Mouse (Mus musculus): ENCODE results near the gene Copz1. TPM values are rescaled to one million over a fixed set of nuclear protein-coding genes. Genes with fewer than 3 reads are reported as not detected.

Gene Copz1
- polyA plus RNA-seq, 1 experiment from 2014 or later, result 322 TPM

DNA sequence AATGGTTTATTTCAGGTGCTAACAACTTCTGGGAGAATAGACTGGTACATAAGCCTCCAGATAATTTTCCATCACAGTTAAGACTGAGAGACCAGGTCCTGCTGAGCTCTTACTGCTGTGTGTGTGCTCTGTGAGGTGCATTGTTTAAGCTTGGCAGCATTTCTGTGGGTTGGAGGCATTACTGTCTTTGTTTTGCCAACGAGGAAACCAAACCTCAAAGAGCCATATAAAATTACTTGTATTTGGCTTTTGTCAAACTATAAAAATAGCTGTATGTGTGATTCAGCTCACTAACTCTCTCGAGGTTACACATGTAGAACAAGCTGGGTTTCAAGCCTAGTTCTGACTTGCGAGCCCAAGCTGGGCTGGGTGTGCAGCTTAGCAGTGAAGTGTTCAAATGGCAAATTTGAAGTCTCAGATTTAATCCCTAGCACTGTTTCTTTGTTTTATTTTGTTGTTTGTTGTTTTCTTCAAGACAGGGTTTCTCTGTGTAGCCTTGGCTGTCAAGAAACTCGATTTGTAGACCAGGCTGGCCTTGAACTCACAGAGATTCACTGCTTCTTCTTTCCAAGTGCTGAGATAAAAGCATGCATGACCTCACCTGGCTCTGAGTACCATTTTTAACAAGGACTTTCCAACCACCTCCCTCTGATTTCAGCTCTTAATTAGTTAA, 20.3 kb downstream of the Copz1 start:
- Histone ChIP-seq H3K9ac (ENCODE audit: low read depth, low read length) (no peak overlapping the region), H3K4me1 (ENCODE audit: control insufficient read depth, insufficient read depth, low read length) (peaks cover 40% of the 10 kb centered on the region), H3K27ac (ENCODE audit: low read depth, low read length) (no peak overlapping the region), H3K4me2 (replicated peaks; ENCODE audit: low read depth, low read length) (no peak overlapping the region), H3K9me3 (ENCODE audit: control insufficient read depth, low read length) (no peaks in the 10 kb centered on the region), H3K27me3 (ENCODE audit: control insufficient read depth, insufficient read depth, low read length) (no peaks in the 10 kb centered on the region), H3K4me3 (ENCODE audit: low read length) (no peak overlapping the region), H3K36me3 (ENCODE audit: control insufficient read depth, insufficient read depth, low read length) (peaks cover 48% of the 10 kb centered on the region)
- WGBS, result 82% methylated on average over 4 of the region's 4 CpGs
- ATAC-seq (ENCODE audit: low FRiP score, low TSS enrichment), result no peak

DNA sequence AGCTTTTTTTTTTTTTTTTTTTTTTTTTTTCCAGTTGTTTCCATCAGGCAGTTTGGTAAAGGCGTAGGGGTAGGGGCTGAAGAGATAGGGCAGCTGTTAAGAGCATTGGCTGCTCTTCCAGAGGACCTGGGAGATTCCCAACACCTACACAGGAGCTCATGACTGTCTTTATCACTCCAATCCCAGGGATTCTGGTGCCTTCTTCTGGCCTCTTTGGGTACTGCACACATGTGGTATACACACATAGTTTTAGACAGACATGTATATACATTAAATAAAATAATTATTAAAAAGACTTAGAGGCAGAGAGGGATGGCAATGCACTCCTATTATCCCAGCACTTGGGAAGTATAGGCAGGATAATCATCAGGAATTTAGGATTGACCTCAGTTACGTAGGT, 20.9 kb downstream of the Copz1 start:
- H3K27ac ChIP-seq (ENCODE audit: low read depth, low read length), result no peak overlapping the region
- no peaks in the 10 kb centered on the region for H3K9me3 ChIP-seq (ENCODE audit: control insufficient read depth, low read length)
- H3K4me1 ChIP-seq (ENCODE audit: control insufficient read depth, insufficient read depth, low read length), result peaks cover 44% of the 10 kb centered on the region
- H3K9ac ChIP-seq (ENCODE audit: low read depth, low read length), result no peak overlapping the region
- no peak for ATAC-seq (ENCODE audit: low FRiP score, low TSS enrichment)
- 98% methylated on average over 2 of the region's 2 CpGs for WGBS
- no peak overlapping the region for H3K4me3 ChIP-seq (ENCODE audit: low read length)
- no peaks in the 10 kb centered on the region for H3K27me3 ChIP-seq (ENCODE audit: control insufficient read depth, insufficient read depth, low read length)
- peaks cover 49% of the 10 kb centered on the region for H3K36me3 ChIP-seq (ENCODE audit: control insufficient read depth, insufficient read depth, low read length)
- H3K4me2 ChIP-seq (replicated peaks; ENCODE audit: low read depth, low read length), result no peak overlapping the region

DNA sequence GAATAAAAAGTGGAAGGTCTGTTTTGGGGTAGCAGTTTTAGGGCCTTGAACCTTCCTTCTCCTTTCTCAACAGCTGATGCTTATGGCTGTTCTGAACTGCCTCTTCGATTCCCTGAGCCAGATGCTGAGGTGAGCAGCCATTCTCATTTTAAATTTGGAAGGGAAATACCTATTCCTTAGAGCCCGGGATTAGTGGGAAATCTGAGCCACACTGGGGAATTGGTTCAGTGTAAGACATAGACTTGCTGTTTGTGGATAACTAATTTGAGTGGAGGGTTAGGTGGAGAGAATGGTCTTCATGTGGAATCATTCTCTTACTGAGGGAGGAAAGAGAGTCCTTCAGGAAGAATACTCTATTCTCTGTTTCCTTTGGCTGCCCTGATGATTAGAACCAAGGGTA, 22.1 kb downstream of the Copz1 start:
- peaks cover 48% of the 10 kb centered on the region for H3K4me1 ChIP-seq (ENCODE audit: control insufficient read depth, insufficient read depth, low read length)

DNA sequence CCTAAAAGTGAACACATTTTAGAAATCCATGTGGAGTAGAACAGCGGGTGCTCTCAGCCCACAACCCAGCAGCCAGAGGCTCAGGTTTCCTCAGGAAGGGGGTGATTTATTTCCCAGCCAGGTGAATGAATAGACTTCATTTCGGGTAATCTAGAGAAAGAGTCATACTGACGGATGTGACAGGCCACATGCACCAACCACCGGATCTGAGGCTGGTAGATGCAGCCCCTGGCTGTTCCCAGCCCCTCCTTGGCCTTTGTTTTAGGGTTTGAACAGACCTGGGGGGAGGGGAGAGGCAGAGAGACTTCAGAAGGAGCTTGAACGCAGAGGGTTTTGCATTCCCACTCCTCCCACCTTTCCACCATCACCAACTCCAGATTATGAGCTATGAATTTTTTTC, 23.3 kb downstream of the Copz1 start:
- no peak overlapping the region for H3K9ac ChIP-seq (ENCODE audit: low read depth, low read length)
- peaks cover 49% of the 10 kb centered on the region for H3K36me3 ChIP-seq (ENCODE audit: control insufficient read depth, insufficient read depth, low read length)
- 8% methylated on average over 5 of the region's 5 CpGs for WGBS
- H3K27ac ChIP-seq (ENCODE audit: low read depth, low read length), result peak overlapping the region; percentile 80
- H3K4me3 ChIP-seq (ENCODE audit: low read length), result no peak overlapping the region
- no peaks in the 10 kb centered on the region for H3K27me3 ChIP-seq (ENCODE audit: control insufficient read depth, insufficient read depth, low read length)
- H3K9me3 ChIP-seq (ENCODE audit: control insufficient read depth, low read length), result no peaks in the 10 kb centered on the region
- H3K4me2 ChIP-seq (replicated peaks; ENCODE audit: low read depth, low read length), result no peak overlapping the region
- peaks cover 52% of the 10 kb centered on the region for H3K4me1 ChIP-seq (ENCODE audit: control insufficient read depth, insufficient read depth, low read length)
- ATAC-seq (ENCODE audit: low FRiP score, low TSS enrichment), result no peak

More for the DNA sequence above, 22.1 kb downstream of the Copz1 start:
- peaks cover 54% of the 10 kb centered on the region for H3K36me3 ChIP-seq (ENCODE audit: control insufficient read depth, insufficient read depth, low read length)
- H3K9ac ChIP-seq (ENCODE audit: low read depth, low read length), result no peak overlapping the region
- 57% methylated on average over 2 of the region's 2 CpGs for WGBS
- ATAC-seq (ENCODE audit: low FRiP score, low TSS enrichment), result no peak
- no peaks in the 10 kb centered on the region for H3K9me3 ChIP-seq (ENCODE audit: control insufficient read depth, low read length)
- H3K4me3 ChIP-seq (ENCODE audit: low read length), result no peak overlapping the region
- H3K4me2 ChIP-seq (replicated peaks; ENCODE audit: low read depth, low read length), result no peak overlapping the region
- H3K27me3 ChIP-seq (ENCODE audit: control insufficient read depth, insufficient read depth, low read length), result no peaks in the 10 kb centered on the region
- no peak overlapping the region for H3K27ac ChIP-seq (ENCODE audit: low read depth, low read length)

DNA sequence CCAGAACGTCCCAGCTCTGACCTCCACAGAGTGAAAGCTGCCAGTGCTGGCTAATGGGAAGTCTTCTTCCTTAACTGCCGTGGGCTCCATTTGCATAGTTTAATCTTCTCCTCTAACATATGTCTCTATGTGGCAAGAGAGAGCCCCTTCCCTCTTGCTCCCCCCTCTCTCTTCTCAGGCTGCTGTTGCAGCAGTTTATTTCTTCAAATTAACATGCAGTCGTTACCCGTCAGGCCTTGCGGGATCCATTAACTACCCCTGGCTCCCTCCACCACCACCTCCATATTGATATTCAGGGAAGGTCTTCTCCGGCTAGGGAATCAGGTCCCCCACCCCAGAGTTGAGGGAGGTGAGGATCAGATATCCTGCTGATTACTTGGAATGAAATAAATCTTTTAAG, 24.8 kb downstream of the Copz1 start:
- Histone ChIP-seq H3K4me3 (ENCODE audit: low read length) (no peak overlapping the region), H3K27ac (ENCODE audit: low read depth, low read length) (peak overlapping the region; percentile 80; the same call in 1 of the 2 replicates), H3K36me3 (ENCODE audit: control insufficient read depth, insufficient read depth, low read length) (peaks cover 37% of the 10 kb centered on the region), H3K4me2 (replicated peaks; ENCODE audit: low read depth, low read length) (no peak overlapping the region), H3K9me3 (ENCODE audit: control insufficient read depth, low read length) (no peaks in the 10 kb centered on the region), H3K27me3 (ENCODE audit: control insufficient read depth, insufficient read depth, low read length) (no peaks in the 10 kb centered on the region), H3K4me1 (ENCODE audit: control insufficient read depth, insufficient read depth, low read length) (peaks cover 61% of the 10 kb centered on the region), H3K9ac (ENCODE audit: low read depth, low read length) (no peak overlapping the region)
- WGBS, result 32% methylated on average over 6 of the region's 6 CpGs
- no peak for ATAC-seq (ENCODE audit: low FRiP score, low TSS enrichment)

DNA sequence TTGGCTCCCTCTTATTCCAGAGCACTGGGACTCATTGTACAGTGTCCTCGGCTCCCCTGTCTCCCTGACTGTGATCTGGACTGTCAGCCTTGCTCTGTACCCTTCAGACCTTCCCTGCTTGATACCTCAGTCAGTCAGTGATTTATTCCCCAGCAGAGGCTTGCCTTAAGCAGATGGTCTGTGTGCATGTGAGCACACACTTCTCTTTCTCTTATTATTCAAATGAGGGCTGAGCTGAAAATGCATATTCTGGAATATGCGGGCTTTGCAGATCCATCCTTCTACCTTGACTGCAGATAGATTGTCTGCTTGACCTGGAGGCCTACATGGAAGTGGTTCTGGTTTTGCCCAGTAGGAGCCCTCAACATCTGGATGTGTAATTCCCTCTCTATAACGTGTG, 25.5 kb downstream of the Copz1 start:
- ATAC-seq (ENCODE audit: low FRiP score, low TSS enrichment), result no peak
- Histone ChIP-seq H3K36me3 (ENCODE audit: control insufficient read depth, insufficient read depth, low read length) (peaks cover 29% of the 10 kb centered on the region), H3K4me3 (ENCODE audit: low read length) (no peak overlapping the region), H3K9me3 (ENCODE audit: control insufficient read depth, low read length) (no peaks in the 10 kb centered on the region), H3K27ac (ENCODE audit: low read depth, low read length) (peak overlapping the region; percentile 80; the same call in 1 of the 2 replicates), H3K4me2 (replicated peaks; ENCODE audit: low read depth, low read length) (peak overlapping the region; percentile 23; the same call in 1 of the 2 replicates), H3K9ac (ENCODE audit: low read depth, low read length) (no peak overlapping the region; the same call in 1 of the 2 replicates), H3K27me3 (ENCODE audit: control insufficient read depth, insufficient read depth, low read length) (no peaks in the 10 kb centered on the region), H3K4me1 (ENCODE audit: control insufficient read depth, insufficient read depth, low read length) (peaks cover 69% of the 10 kb centered on the region)
- WGBS, result 66% methylated on average over 3 of the region's 3 CpGs

DNA sequence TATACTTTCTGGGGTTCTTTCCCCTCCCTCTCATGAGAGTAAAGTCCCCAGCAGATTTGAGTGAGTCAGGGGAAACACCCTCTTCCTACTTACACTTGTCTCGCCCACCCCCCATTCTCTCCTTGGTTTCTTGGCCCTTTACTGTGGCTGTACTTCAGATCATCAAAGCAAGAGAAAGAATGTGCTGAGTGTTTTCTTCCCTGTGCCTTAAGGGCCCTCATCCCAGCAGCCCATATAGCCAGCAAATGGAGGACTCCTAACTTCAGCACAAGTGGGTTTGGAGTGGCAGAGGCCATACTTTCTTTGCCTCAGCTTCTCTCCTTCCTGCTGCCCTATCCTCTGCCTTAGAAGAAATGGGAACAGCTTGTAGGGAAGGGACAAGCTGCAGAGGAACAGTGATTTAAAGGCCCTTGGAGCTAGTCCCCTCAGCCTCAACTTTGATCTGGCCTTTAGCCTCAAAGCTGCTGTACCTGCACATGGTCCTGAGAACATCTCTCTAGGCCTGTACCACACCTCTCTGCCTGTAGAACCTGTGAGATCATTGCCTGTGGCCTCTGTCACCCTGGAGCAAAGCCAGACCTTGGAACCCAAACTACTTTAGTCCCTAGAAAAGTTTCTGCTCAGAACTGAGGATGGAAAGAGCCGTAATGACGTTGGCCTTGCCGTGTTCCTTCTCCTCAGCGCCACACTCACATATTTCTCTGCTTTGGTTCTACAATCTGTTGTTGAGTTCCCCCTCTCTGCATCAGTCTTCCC, 26.5 kb downstream of the Copz1 start:
- no peak overlapping the region; the same call in 1 of the 2 replicates for H3K4me2 ChIP-seq (replicated peaks; ENCODE audit: low read depth, low read length)
- no peak for ATAC-seq (ENCODE audit: low FRiP score, low TSS enrichment)
- peaks cover 20% of the 10 kb centered on the region for H3K36me3 ChIP-seq (ENCODE audit: control insufficient read depth, insufficient read depth, low read length)
- no peaks in the 10 kb centered on the region for H3K27me3 ChIP-seq (ENCODE audit: control insufficient read depth, insufficient read depth, low read length)
- H3K9ac ChIP-seq (ENCODE audit: low read depth, low read length), result no peak overlapping the region
- WGBS, result 61% methylated on average over 5 of the region's 5 CpGs
- peak overlapping the region; percentile 98 for H3K27ac ChIP-seq (ENCODE audit: low read depth, low read length)
- no peak overlapping the region for H3K4me3 ChIP-seq (ENCODE audit: low read length)
- H3K4me1 ChIP-seq (ENCODE audit: control insufficient read depth, insufficient read depth, low read length), result peaks cover 79% of the 10 kb centered on the region
- H3K9me3 ChIP-seq (ENCODE audit: control insufficient read depth, low read length), result no peaks in the 10 kb centered on the region

DNA sequence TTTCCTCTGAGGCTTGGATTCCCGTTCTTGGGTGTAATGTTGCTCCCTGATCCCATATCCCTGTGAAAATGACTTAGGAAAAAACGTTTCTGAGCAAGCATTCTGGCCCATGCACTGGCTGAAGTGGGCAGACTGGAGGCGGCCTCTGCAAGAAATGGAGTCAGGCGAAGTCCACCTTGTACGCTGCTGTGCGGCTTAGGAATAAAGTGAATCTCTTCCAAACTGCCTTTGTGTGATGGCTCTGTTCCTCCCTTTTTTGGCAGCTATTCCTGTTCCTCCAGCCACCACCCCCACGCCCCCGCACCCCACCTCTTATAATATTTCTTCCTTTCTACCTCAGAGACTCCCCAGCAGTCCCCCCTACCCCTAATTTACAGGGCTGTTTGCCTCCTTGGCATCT, 27.1 kb downstream of the Copz1 start:
- peak; percentile 2; the same call in 1 of the 2 replicates for ATAC-seq (ENCODE audit: low FRiP score, low TSS enrichment)
- Histone ChIP-seq H3K9ac (ENCODE audit: low read depth, low read length) (peak overlapping the region; percentile 23; the same call in 1 of the 2 replicates), H3K4me2 (replicated peaks; ENCODE audit: low read depth, low read length) (peak overlapping the region; percentile 30), H3K4me1 (ENCODE audit: control insufficient read depth, insufficient read depth, low read length) (peaks cover 83% of the 10 kb centered on the region), H3K27me3 (ENCODE audit: control insufficient read depth, insufficient read depth, low read length) (no peaks in the 10 kb centered on the region), H3K27ac (ENCODE audit: low read depth, low read length) (peak overlapping the region; percentile 98), H3K36me3 (ENCODE audit: control insufficient read depth, insufficient read depth, low read length) (peaks cover 20% of the 10 kb centered on the region), H3K9me3 (ENCODE audit: control insufficient read depth, low read length) (no peaks in the 10 kb centered on the region), H3K4me3 (ENCODE audit: low read length) (no peak overlapping the region; the same call in 1 of the 2 replicates)
- WGBS, result 19% methylated on average over 8 of the region's 8 CpGs

DNA sequence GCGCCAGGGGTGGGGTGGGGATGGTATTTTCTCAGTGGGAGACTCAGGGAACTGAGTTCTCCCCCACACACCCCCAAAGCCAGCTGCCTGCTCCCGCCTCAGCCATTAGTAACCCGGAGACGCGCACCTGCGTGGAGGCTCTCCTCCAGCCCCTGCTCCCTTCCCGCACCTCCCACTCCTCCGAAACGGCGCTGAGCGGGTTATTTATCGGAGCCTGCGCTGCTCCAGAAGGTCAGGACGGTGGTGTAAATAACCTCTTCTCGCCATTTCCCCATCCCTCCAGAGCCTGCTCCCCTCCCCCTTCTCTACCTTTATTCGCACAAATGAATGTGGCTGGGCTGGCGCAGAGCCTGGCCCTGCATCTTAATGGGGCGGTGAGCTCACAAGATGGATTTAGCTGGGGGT, 27.6 kb downstream of the Copz1 start:
- peak overlapping the region; percentile 23; the same call in 1 of the 2 replicates for H3K9ac ChIP-seq (ENCODE audit: low read depth, low read length)
- H3K4me1 ChIP-seq (ENCODE audit: control insufficient read depth, insufficient read depth, low read length), result peaks cover 82% of the 10 kb centered on the region
- 6% methylated on average over 18 of the region's 18 CpGs for WGBS
- ATAC-seq (ENCODE audit: low FRiP score, low TSS enrichment), result peak; percentile 25; the same call in 1 of the 2 replicates
- peak overlapping the region; percentile 8; the same call in 1 of the 2 replicates for H3K4me3 ChIP-seq (ENCODE audit: low read length)
- H3K36me3 ChIP-seq (ENCODE audit: control insufficient read depth, insufficient read depth, low read length), result peaks cover 20% of the 10 kb centered on the region
- peak overlapping the region; percentile 98 for H3K27ac ChIP-seq (ENCODE audit: low read depth, low read length)
- no peaks in the 10 kb centered on the region for H3K27me3 ChIP-seq (ENCODE audit: control insufficient read depth, insufficient read depth, low read length)
- peak overlapping the region; percentile 30 for H3K4me2 ChIP-seq (replicated peaks; ENCODE audit: low read depth, low read length)
- no peaks in the 10 kb centered on the region for H3K9me3 ChIP-seq (ENCODE audit: control insufficient read depth, low read length)

All from kidney, embryonic 14.5 days (tissue).